Mouse (Mus musculus) megakaryocyte progenitor cell, adult 5-6 weeks (primary cell): ENCODE data around the gene Triobp. TPM values are rescaled to one million over a fixed set of nuclear protein-coding genes. Genes with fewer than 3 reads are reported as not detected.
A peak's percentile ranks its signal among the peaks of the same experiment; 100 is the strongest.

Source experiments
- ATAC-seq: replicated peaks from 2 replicates; pipeline ENCODE4 v1.8.0; 2016; ENCODE audit warnings: mild to moderate bottlenecking, moderate TSS enrichment, inconsistent platforms; ENCODE audit not compliant: poor library complexity
- total RNA-seq, 2 experiments: library from RNA; stranded (forward) in 1 of 2; stranded (reverse) in 1 of 2; fragments of 157-497, 149-512 nt in 1 of 2; fragments of 200-1000 nt in 1 of 2; gene quantifications; 2 replicates each; pipeline versions ENCODE4 v1.2.3 to v1.2.4; 2015 to 2017

Gene Triobp
- total RNA-seq (2015): 66.0 and 71.4 TPM in 2 replicates
- 20.7 and 26.0 TPM in 2 replicates for total RNA-seq (2017)

GRCm38 (mm10) chr15:78947657-78948056, at the start of gene Triobp:
Gene Triobp, plus strand, starts transcription at chr15:78947724.
- peak; percentile 94 for ATAC-seq

GRCm38 (mm10) chr15:78898507-78899001, 49.0 kb upstream of the Triobp start:
- ATAC-seq: no peak

GRCm38 (mm10) chr15:78899409-78899739, 48.1 kb upstream of the Triobp start, which contains the start of gene Gm49510:
Gene Gm49510, plus strand, starts transcription at chr15:78899667.
- ATAC-seq: no peak

GRCm38 (mm10) chr15:78899740-78900584, 47.6 kb upstream of the Triobp start, which contains the start of gene Sh3bp1:
Gene Sh3bp1, plus strand, starts transcription at chr15:78899768.
- ATAC-seq: peak; percentile 35

- ATAC-seq: no peak
Measured at GRCm38 (mm10) chr15:78900585-78901421, 46.7 kb upstream of the Triobp start.

GRCm38 (mm10) chr15:78901422-78901789, 46.1 kb upstream of the Triobp start:
- ATAC-seq: no peak

- peak; percentile 63 for ATAC-seq
Measured at GRCm38 (mm10) chr15:78903243-78903642, 44.3 kb upstream of the Triobp start.

- ATAC-seq: no peak
Measured at GRCm38 (mm10) chr15:78908399-78908798, 39.1 kb upstream of the Triobp start.

- no peak for ATAC-seq
Measured at GRCm38 (mm10) chr15:78908982-78909381, 38.5 kb upstream of the Triobp start.

- ATAC-seq: peak; percentile 22; the same call in 1 of the 2 replicates
Measured at GRCm38 (mm10) chr15:78912040-78912439, 35.5 kb upstream of the Triobp start.

- ATAC-seq: peak; percentile 90
Measured at GRCm38 (mm10) chr15:78913632-78914090, 33.9 kb upstream of the Triobp start, which contains the start of gene Pdxp. Gene Pdxp, plus strand, starts transcription at chr15:78913919.

GRCm38 (mm10) chr15:78914091-78914822, 33.3 kb upstream of the Triobp start:
- peak; percentile 4; the same call in 1 of the 2 replicates for ATAC-seq

- no peak for ATAC-seq
Measured at GRCm38 (mm10) chr15:78914823-78915659, 32.5 kb upstream of the Triobp start.

GRCm38 (mm10) chr15:78915660-78916017, 31.9 kb upstream of the Triobp start:
- peak; percentile 61 for ATAC-seq

GRCm38 (mm10) chr15:78916052-78916826, 31.3 kb upstream of the Triobp start:
- ATAC-seq: no peak

- no peak for ATAC-seq
Measured at GRCm38 (mm10) chr15:78918126-78918525, 29.4 kb upstream of the Triobp start.

GRCm38 (mm10) chr15:78919914-78920313, 27.6 kb upstream of the Triobp start:
- no peak for ATAC-seq

GRCm38 (mm10) chr15:78922700-78923099, 24.8 kb upstream of the Triobp start:
- ATAC-seq: peak; percentile 69

- ATAC-seq: peak; percentile 67
Measured at GRCm38 (mm10) chr15:78923585-78923984, 23.9 kb upstream of the Triobp start.
